Mouse (Mus musculus) megakaryocyte, embryonic 14.5 days (primary cell): ENCODE measurements at regions not wholly inside any gene's neighbourhood (a gene's known extent, or its start where the extent isn't known, plus 50 kb on each side); places are given as distances from the start of the nearest gene placed in this dataset.

Experiments used
- FLI1 ChIP-seq: IDR thresholded peaks from 2 replicates; pipeline ENCODE4 v1.6.1; 2012; ENCODE audit warnings: low read length, inconsistent platforms, mixed read lengths
- GATA1 ChIP-seq: IDR thresholded peaks from 3 replicates; pipeline ENCODE4 v1.6.1; 2012; ENCODE audit warnings: mixed read lengths, low read length, inconsistent platforms, borderline replicate concordance

DNA sequence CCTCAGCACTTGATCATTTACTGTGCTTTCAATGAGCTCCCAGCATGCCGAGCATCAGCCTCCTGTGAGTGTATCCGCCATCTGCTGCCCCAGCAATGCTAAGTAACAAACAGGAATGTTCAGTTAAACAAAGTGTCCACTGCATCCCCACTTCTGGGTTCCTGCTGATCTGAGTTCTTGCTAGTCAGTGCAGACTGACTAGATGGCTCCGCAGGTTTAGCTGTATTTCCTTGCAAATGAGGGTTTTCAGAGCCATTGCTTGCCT, 91.3 kb upstream of the Irs2 start:
- TF ChIP-seq GATA1 (no peak), FLI1 (no peak)
